Mouse (Mus musculus): ENCODE measurements around the gene Il34. TPM values are rescaled to one million over a fixed set of nuclear protein-coding genes. Genes with fewer than 3 reads are reported as not detected.

Gene Il34
- polyA plus RNA-seq, 1 experiment = 8.6 TPM

GRCm38 (mm10) chr8:110802988-110803387 lies 2.7 kb downstream of the Il34 start:
- Histone ChIP-seq H3K79me2 (ENCODE audit: control insufficient read depth, insufficient read depth) (no peaks in the 10 kb centered on the region), H3K36me3 (ENCODE audit: control insufficient read depth, insufficient read depth) (peaks cover 7% of the 10 kb centered on the region), H3K27me3 (ENCODE audit: control insufficient read depth, insufficient read depth, insufficient read length) (no peaks in the 10 kb centered on the region), H3K79me3 (ENCODE audit: low read depth) (no peaks in the 10 kb centered on the region), H3K4me3 (ENCODE audit: insufficient read depth, poor library complexity, severe bottlenecking) (no peak overlapping the region), H3ac (ENCODE audit: control insufficient read depth, insufficient read length, low read depth) (no peak overlapping the region)
- TF ChIP-seq MAX (IDR thresholded peaks at IDR 0.05) (no peak), CTCF (IDR thresholded peaks at IDR 0.05; ENCODE audit: control insufficient read depth, insufficient read depth, insufficient read length) (no peak), FOSL1 (IDR thresholded peaks at IDR 0.05; ENCODE audit: insufficient read depth, low read length, poor library complexity, severe bottlenecking) (no peak), MYOD1 (IDR thresholded peaks at IDR 0.05; ENCODE audit: control insufficient read depth, insufficient read length, low read depth) (no peak)

DNA sequence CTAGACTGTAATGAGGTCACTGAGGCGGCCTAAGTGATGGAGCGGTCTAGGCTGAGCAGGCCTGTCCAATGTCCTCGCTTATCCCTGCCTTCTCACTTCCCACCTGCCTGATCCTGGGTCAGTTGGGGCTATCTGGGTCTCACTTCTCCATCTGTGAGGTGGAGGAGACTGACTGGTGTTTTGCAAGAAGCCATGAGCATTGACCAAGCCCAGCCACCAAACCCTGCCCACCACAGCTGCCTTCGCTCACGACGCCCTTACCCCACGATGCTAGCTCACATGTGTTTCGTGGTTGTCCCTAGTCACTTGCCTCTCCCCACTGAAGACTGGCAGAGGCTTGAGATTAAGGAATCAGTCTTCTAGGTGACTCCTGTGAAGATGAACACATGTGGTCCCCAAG lies 8.6 kb downstream of the Il34 start:
- H3K79me2 ChIP-seq (ENCODE audit: control insufficient read depth, insufficient read depth) = peaks cover 7% of the 10 kb centered on the region
- no peaks in the 10 kb centered on the region for H3K27me3 ChIP-seq (ENCODE audit: control insufficient read depth, insufficient read depth, insufficient read length)
- H3K36me3 ChIP-seq (ENCODE audit: control insufficient read depth, insufficient read depth) = no peaks in the 10 kb centered on the region
- no peak overlapping the region for H3ac ChIP-seq (ENCODE audit: control insufficient read depth, insufficient read length, low read depth)
- H3K4me3 ChIP-seq (ENCODE audit: insufficient read depth, poor library complexity, severe bottlenecking) = no peak overlapping the region
- TF ChIP-seq CTCF (IDR thresholded peaks at IDR 0.05; ENCODE audit: control insufficient read depth, insufficient read depth, insufficient read length) = no peak
- TF ChIP-seq MYOG (IDR thresholded peaks at IDR 0.05; ENCODE audit: control insufficient read depth, extremely low read depth, insufficient read length) = no peak
- no peak for TF ChIP-seq FOSL1 (IDR thresholded peaks at IDR 0.05; ENCODE audit: insufficient read depth, low read length, poor library complexity, severe bottlenecking)
- TF ChIP-seq CEBPB (IDR thresholded peaks at IDR 0.05; ENCODE audit: low read depth) = no peak
- no peak for TF ChIP-seq MAX (IDR thresholded peaks at IDR 0.05)
- peaks cover 2% of the 10 kb centered on the region for H3K79me3 ChIP-seq (ENCODE audit: low read depth)

GRCm38 (mm10) chr8:110794363-110794965 lies 11.3 kb downstream of the Il34 start:
- Histone ChIP-seq H3K79me2 (ENCODE audit: control insufficient read depth, insufficient read depth) (peaks cover 20% of the 10 kb centered on the region), H3ac (ENCODE audit: control insufficient read depth, insufficient read length, low read depth) (peak overlapping the region; percentile 21), H3K27me3 (ENCODE audit: control insufficient read depth, insufficient read depth, insufficient read length) (no peaks in the 10 kb centered on the region), H3K36me3 (ENCODE audit: control insufficient read depth, insufficient read depth) (no peaks in the 10 kb centered on the region), H3K4me3 (ENCODE audit: insufficient read depth, poor library complexity, severe bottlenecking) (no peak overlapping the region), H3K79me3 (ENCODE audit: low read depth) (peaks cover 2% of the 10 kb centered on the region)
- TF ChIP-seq MYOD1 (IDR thresholded peaks at IDR 0.05; ENCODE audit: control insufficient read depth, insufficient read length, low read depth) (peak; percentile 26), CTCF (IDR thresholded peaks at IDR 0.05; ENCODE audit: control insufficient read depth, insufficient read depth, insufficient read length) (no peak)

GRCm38 (mm10) chr8:110793936-110794335 lies 11.8 kb downstream of the Il34 start:
- Histone ChIP-seq H3K36me3 (ENCODE audit: control insufficient read depth, insufficient read depth) (no peaks in the 10 kb centered on the region), H3K27me3 (ENCODE audit: control insufficient read depth, insufficient read depth, insufficient read length) (no peaks in the 10 kb centered on the region), H3K79me3 (ENCODE audit: low read depth) (peaks cover 2% of the 10 kb centered on the region), H3K4me3 (ENCODE audit: insufficient read depth, poor library complexity, severe bottlenecking) (no peak overlapping the region), H3ac (ENCODE audit: control insufficient read depth, insufficient read length, low read depth) (peak overlapping the region; percentile 2), H3K79me2 (ENCODE audit: control insufficient read depth, insufficient read depth) (peaks cover 22% of the 10 kb centered on the region)
- TF ChIP-seq MYOD1 (IDR thresholded peaks at IDR 0.05; ENCODE audit: control insufficient read depth, insufficient read length, low read depth) (peak; percentile 84), FOSL1 (IDR thresholded peaks at IDR 0.05; ENCODE audit: insufficient read depth, low read length, poor library complexity, severe bottlenecking) (no peak), CTCF (IDR thresholded peaks at IDR 0.05; ENCODE audit: control insufficient read depth, insufficient read depth, insufficient read length) (no peak), CEBPB (IDR thresholded peaks at IDR 0.05; ENCODE audit: low read depth) (no peak), USF1 (IDR thresholded peaks at IDR 0.05; ENCODE audit: low read depth) (no peak), MAX (IDR thresholded peaks at IDR 0.05) (peak; percentile 64)

DNA sequence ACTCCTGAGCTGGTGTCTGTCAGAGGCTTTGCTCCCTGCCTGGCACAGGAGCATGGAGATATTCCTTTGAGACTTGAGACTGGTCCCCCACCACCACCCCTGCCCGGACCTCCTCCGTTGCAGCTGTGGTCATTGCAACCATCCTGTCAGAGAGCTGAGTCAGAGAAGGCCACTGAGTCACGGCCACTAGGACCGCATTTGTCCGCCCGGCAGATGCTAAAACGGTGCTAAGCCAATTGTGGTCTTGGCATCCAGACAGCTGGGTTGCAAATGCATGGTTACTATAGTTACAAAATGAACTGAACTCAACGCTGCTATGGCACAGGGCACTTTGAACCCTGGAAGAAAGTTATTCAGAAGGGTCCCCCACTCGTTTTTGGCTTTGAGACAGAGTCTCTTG lies 12.2 kb downstream of the Il34 start:
- Histone ChIP-seq H3K27me3 (ENCODE audit: control insufficient read depth, insufficient read depth, insufficient read length) (no peaks in the 10 kb centered on the region), H3K79me3 (ENCODE audit: low read depth) (peaks cover 2% of the 10 kb centered on the region), H3K4me3 (ENCODE audit: insufficient read depth, poor library complexity, severe bottlenecking) (peak overlapping the region; percentile 34), H3K79me2 (ENCODE audit: control insufficient read depth, insufficient read depth) (peaks cover 25% of the 10 kb centered on the region), H3ac (ENCODE audit: control insufficient read depth, insufficient read length, low read depth) (peak overlapping the region; percentile 81), H3K36me3 (ENCODE audit: control insufficient read depth, insufficient read depth) (no peaks in the 10 kb centered on the region)
- TF ChIP-seq FOSL1 (IDR thresholded peaks at IDR 0.05; ENCODE audit: insufficient read depth, low read length, poor library complexity, severe bottlenecking) (peak; percentile 95), CEBPB (IDR thresholded peaks at IDR 0.05; ENCODE audit: low read depth) (peak; percentile 44), MYOD1 (IDR thresholded peaks at IDR 0.05; ENCODE audit: control insufficient read depth, insufficient read length, low read depth) (peak; percentile 97), MAX (IDR thresholded peaks at IDR 0.05) (no peak), USF1 (IDR thresholded peaks at IDR 0.05; ENCODE audit: low read depth) (no peak)

GRCm38 (mm10) chr8:110792574-110793200 lies 13.0 kb downstream of the Il34 start:
- TF ChIP-seq MYOD1 (IDR thresholded peaks at IDR 0.05; ENCODE audit: control insufficient read depth, insufficient read length, low read depth) = no peak
- no peak for TF ChIP-seq CEBPB (IDR thresholded peaks at IDR 0.05; ENCODE audit: low read depth)
- TF ChIP-seq MYOG (IDR thresholded peaks at IDR 0.05; ENCODE audit: control insufficient read depth, extremely low read depth, insufficient read length) = no peak
- no peak for TF ChIP-seq FOSL1 (IDR thresholded peaks at IDR 0.05; ENCODE audit: insufficient read depth, low read length, poor library complexity, severe bottlenecking)
- Histone ChIP-seq H3K36me3 (ENCODE audit: control insufficient read depth, insufficient read depth) (no peaks in the 10 kb centered on the region), H3K79me3 (ENCODE audit: low read depth) (peaks cover 7% of the 10 kb centered on the region), H3K79me2 (ENCODE audit: control insufficient read depth, insufficient read depth) (peaks cover 33% of the 10 kb centered on the region), H3K4me3 (ENCODE audit: insufficient read depth, poor library complexity, severe bottlenecking) (peak overlapping the region; percentile 34), H3K27me3 (ENCODE audit: control insufficient read depth, insufficient read depth, insufficient read length) (no peaks in the 10 kb centered on the region), H3ac (ENCODE audit: control insufficient read depth, insufficient read length, low read depth) (peak overlapping the region; percentile 81)
